Mouse (Mus musculus) kidney, embryonic 16.5 days (tissue): ENCODE measurements at regions not wholly inside any gene's neighbourhood (a gene's known extent, or its start where the extent isn't known, plus 50 kb on each side); places are given as distances from the start of the nearest gene placed in this dataset.
A peak's percentile ranks its signal among the peaks of the same experiment; 100 is the strongest.

Experiments used
- ATAC-seq: fragments of 200-750 bp; cut with Nextera tagmentation; 2 replicates; pipeline ENCODE4 v1.8.0; 2017; ENCODE audit warnings: moderate TSS enrichment; ENCODE audit not compliant: low FRiP score, low TSS enrichment
- H3K27ac ChIP-seq: fragments of 300-500 bp; sonication (generic); 2 replicates; pipeline ENCODE4 v1.5.1; 2014; ENCODE audit warnings: low read length
- H3K27me3 ChIP-seq: fragments of 300-500 bp; sonication (generic); 2 replicates; pipeline ENCODE4 v1.6.1; 2014; ENCODE audit warnings: low read length, control low read depth, mixed read lengths; ENCODE audit not compliant: insufficient read depth
- H3K36me3 ChIP-seq: fragments of 300-500 bp; sonication (generic); 2 replicates; pipeline ENCODE4 v1.6.1; 2014; ENCODE audit warnings: low read length, control low read depth, mixed read lengths; ENCODE audit not compliant: insufficient read depth
- H3K4me1 ChIP-seq: fragments of 300-500 bp; sonication (generic); 2 replicates; pipeline ENCODE4 v1.6.1; 2014; ENCODE audit warnings: low read length, control low read depth, mixed read lengths; ENCODE audit not compliant: insufficient read depth
- H3K4me2 ChIP-seq: fragments of 300-500 bp; sonication (generic); replicated peaks from 2 replicates; pipeline ENCODE4 v1.6.1; 2014; ENCODE audit warnings: low read depth, low read length
- H3K4me3 ChIP-seq: fragments of 300-500 bp; sonication (generic); 2 replicates; pipeline ENCODE4 v1.5.1; 2014; ENCODE audit warnings: mild to moderate bottlenecking, low read length
- H3K9ac ChIP-seq: fragments of 300-500 bp; sonication (generic); replicated peaks from 2 replicates; pipeline ENCODE4 v1.6.1; 2014; ENCODE audit warnings: low read length
- H3K9me3 ChIP-seq: fragments of 300-500 bp; sonication (generic); 2 replicates; pipeline ENCODE4 v1.6.1; 2016; ENCODE audit warnings: low read length, control low read depth
- WGBS: fragments of 180-500 bp; shearing (Covaris S2); extraction: QIAGEN DNeasy Blood & Tissue Kit; methylation state at CpG from one replicate; pipeline ENCODE4 v1.1.7; 2014; 5-methylcytosine and 5-hydroxymethylcytosine counted together

GRCm38 (mm10) chr8:54330106-54330505 is 199.3 kb upstream of the Asb5 start:
- no peak for ATAC-seq
- H3K4me3 ChIP-seq, result no peak overlapping the region
- 82% methylated on average over 1 of the region's 1 CpGs for WGBS
- no peaks in the 10 kb centered on the region for H3K9me3 ChIP-seq
- no peak overlapping the region for H3K27ac ChIP-seq
- no peaks in the 10 kb centered on the region for H3K36me3 ChIP-seq
- no peak overlapping the region for H3K9ac ChIP-seq
- H3K4me1 ChIP-seq, result no peaks in the 10 kb centered on the region
- H3K27me3 ChIP-seq, result no peaks in the 10 kb centered on the region
- no peak overlapping the region for H3K4me2 ChIP-seq

DNA sequence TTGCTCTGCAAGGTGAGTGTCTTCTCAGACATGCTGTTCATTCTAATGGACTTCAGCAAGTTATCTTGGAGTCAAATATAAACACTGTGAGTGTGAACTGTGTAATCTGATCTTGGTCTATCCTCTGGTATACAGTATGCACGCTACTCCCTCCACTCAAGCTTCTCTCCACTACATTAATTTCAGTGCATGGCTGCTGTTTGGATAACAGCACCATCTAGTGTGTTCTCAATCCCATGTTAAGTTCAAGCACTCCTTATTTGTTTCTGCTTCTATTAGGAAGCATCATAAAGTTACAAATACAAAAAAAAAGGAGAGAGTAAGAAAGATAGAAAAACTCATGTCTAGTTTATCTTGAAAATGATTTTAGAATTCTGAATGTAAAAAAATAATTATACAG is 197.5 kb upstream of the Asb5 start:
- no peaks in the 10 kb centered on the region for H3K4me1 ChIP-seq
- H3K27me3 ChIP-seq, result no peaks in the 10 kb centered on the region
- H3K36me3 ChIP-seq, result no peaks in the 10 kb centered on the region
- H3K9ac ChIP-seq, result no peak overlapping the region
- no peak; the same call in 1 of the 2 replicates for ATAC-seq
- H3K9me3 ChIP-seq, result no peaks in the 10 kb centered on the region
- WGBS, result 12% methylated on average over 1 of the region's 1 CpGs
- H3K27ac ChIP-seq, result no peak overlapping the region
- H3K4me2 ChIP-seq, result no peak overlapping the region
- H3K4me3 ChIP-seq, result no peak overlapping the region

- H3K4me3 ChIP-seq, result no peak overlapping the region
- no peak overlapping the region for H3K4me2 ChIP-seq
- H3K9me3 ChIP-seq, result no peaks in the 10 kb centered on the region
- WGBS, result 85% methylated on average over 6 of the region's 6 CpGs
- H3K36me3 ChIP-seq, result no peaks in the 10 kb centered on the region
- H3K4me1 ChIP-seq, result no peaks in the 10 kb centered on the region
- H3K27ac ChIP-seq, result no peak overlapping the region
- no peaks in the 10 kb centered on the region for H3K27me3 ChIP-seq
- no peak overlapping the region for H3K9ac ChIP-seq
- no peak for ATAC-seq
Observed at GRCm38 (mm10) chr8:54351123-54351522, 178.3 kb upstream of the Asb5 start.

DNA sequence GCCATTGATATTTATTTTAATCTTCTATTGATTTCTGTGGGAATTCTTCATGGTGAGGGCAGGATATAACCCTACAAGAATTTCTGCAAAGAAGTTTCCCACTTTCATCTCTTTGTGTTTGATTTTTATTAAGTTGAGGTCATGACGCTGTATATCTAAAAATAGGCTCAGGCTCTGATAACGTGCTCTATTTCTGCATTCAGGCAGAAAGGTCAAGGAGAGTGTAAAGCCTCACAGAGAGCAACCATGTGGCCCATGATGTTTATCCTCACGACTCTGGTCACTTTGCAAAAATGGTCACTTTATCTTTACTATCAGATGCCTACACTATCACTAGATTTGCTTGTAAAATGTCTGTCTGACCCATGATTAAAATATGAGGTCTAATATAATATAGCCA is 167.7 kb upstream of the Asb5 start:
- Histone ChIP-seq H3K4me3 (no peak overlapping the region), H3K9me3 (no peaks in the 10 kb centered on the region), H3K27ac (no peak overlapping the region), H3K4me1 (no peaks in the 10 kb centered on the region), H3K9ac (no peak overlapping the region), H3K27me3 (no peaks in the 10 kb centered on the region), H3K36me3 (no peaks in the 10 kb centered on the region), H3K4me2 (no peak overlapping the region)
- no peak for ATAC-seq
- WGBS, result 36% methylated on average over 3 of the region's 3 CpGs

DNA sequence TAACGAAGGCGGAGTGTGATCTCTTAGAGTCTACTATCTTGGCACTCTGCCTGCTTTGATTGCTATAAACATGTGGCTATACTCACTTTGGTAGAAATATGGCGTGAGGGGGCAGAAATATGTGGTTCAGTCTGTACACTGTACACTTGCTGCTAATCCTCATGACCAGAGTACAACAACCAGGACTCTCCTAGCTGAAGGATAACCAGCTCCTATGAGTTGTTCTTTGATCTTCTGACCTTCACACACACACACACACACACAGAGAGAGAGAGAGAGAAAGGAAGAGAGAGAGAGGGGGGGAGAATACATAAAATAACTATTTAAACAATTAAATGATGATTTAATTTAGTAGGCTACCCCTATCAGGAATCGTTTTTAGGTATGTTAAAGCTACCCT is 158.9 kb upstream of the Asb5 start:
- Histone ChIP-seq H3K4me1 (no peaks in the 10 kb centered on the region), H3K36me3 (no peaks in the 10 kb centered on the region), H3K4me3 (no peak overlapping the region), H3K4me2 (no peak overlapping the region), H3K9me3 (no peaks in the 10 kb centered on the region), H3K9ac (no peak overlapping the region), H3K27ac (no peak overlapping the region), H3K27me3 (no peaks in the 10 kb centered on the region)
- ATAC-seq, result no peak
- WGBS, result 89% methylated on average over 4 of the region's 4 CpGs

GRCm38 (mm10) chr8:54371073-54371472 is 158.3 kb upstream of the Asb5 start:
- H3K9me3 ChIP-seq, result no peaks in the 10 kb centered on the region

GRCm38 (mm10) chr8:54372921-54373320 is 156.5 kb upstream of the Asb5 start:
- H3K36me3 ChIP-seq, result no peaks in the 10 kb centered on the region
- no peak overlapping the region for H3K4me2 ChIP-seq
- no peak for ATAC-seq
- H3K9ac ChIP-seq, result no peak overlapping the region
- no peaks in the 10 kb centered on the region for H3K27me3 ChIP-seq
- H3K4me1 ChIP-seq, result no peaks in the 10 kb centered on the region
- H3K27ac ChIP-seq, result no peak overlapping the region
- H3K9me3 ChIP-seq, result no peaks in the 10 kb centered on the region
- H3K4me3 ChIP-seq, result no peak overlapping the region
- WGBS, result 88% methylated on average over 1 of the region's 1 CpGs

More at GRCm38 (mm10) chr8:54371073-54371472, 158.3 kb upstream of the Asb5 start:
- ATAC-seq, result no peak
- WGBS, result 16% methylated on average over 2 of the region's 2 CpGs
- no peak overlapping the region for H3K27ac ChIP-seq
- no peak overlapping the region for H3K4me3 ChIP-seq
- no peaks in the 10 kb centered on the region for H3K27me3 ChIP-seq
- H3K9ac ChIP-seq, result no peak overlapping the region
- no peaks in the 10 kb centered on the region for H3K36me3 ChIP-seq
- no peaks in the 10 kb centered on the region for H3K4me1 ChIP-seq
- no peak overlapping the region for H3K4me2 ChIP-seq

GRCm38 (mm10) chr8:54375373-54376098 is 153.8 kb upstream of the Asb5 start:
- H3K36me3 ChIP-seq, result no peaks in the 10 kb centered on the region
- H3K9ac ChIP-seq, result no peak overlapping the region
- H3K4me2 ChIP-seq, result no peak overlapping the region
- no peak overlapping the region for H3K4me3 ChIP-seq
- H3K27ac ChIP-seq, result no peak overlapping the region
- ATAC-seq, result no peak
- no peaks in the 10 kb centered on the region for H3K9me3 ChIP-seq
- H3K4me1 ChIP-seq, result no peaks in the 10 kb centered on the region
- H3K27me3 ChIP-seq, result no peaks in the 10 kb centered on the region
- WGBS, result 60% methylated on average over 3 of the region's 3 CpGs

DNA sequence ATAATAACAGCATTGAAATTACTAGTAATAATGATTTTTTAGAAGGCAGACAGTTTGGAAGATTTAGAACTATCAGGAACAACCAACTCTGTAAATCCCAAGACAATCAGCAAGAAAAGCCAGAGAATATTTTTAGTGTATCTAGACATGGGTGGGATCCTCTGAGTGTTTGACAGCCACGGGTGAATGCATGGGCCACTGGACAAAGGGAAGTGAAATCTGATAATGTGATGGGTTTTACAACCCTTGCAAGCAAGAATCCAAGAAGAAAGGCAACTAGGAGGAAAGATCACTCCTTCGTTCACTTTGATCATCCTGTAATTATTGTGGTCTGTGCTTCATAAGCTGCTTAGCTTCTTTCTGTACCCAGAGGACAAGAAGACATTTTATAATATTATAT is 149.2 kb upstream of the Asb5 start:
- H3K4me2 ChIP-seq, result no peak overlapping the region
- H3K4me3 ChIP-seq, result no peak overlapping the region
- H3K9me3 ChIP-seq, result no peaks in the 10 kb centered on the region
- peak; percentile 73; the same call in 1 of the 2 replicates for ATAC-seq
- H3K27ac ChIP-seq, result no peak overlapping the region
- H3K9ac ChIP-seq, result no peak overlapping the region
- no peaks in the 10 kb centered on the region for H3K4me1 ChIP-seq
- no peaks in the 10 kb centered on the region for H3K36me3 ChIP-seq
- 15% methylated on average over 2 of the region's 2 CpGs for whole genome bisulfite sequencing
- H3K27me3 ChIP-seq, result no peaks in the 10 kb centered on the region

- H3K27ac ChIP-seq, result no peak overlapping the region
- H3K27me3 ChIP-seq, result no peaks in the 10 kb centered on the region
- no peaks in the 10 kb centered on the region for H3K4me1 ChIP-seq
- no peaks in the 10 kb centered on the region for H3K36me3 ChIP-seq
- no peak overlapping the region for H3K4me2 ChIP-seq
- no peak for ATAC-seq
- no peaks in the 10 kb centered on the region for H3K9me3 ChIP-seq
- no peak overlapping the region for H3K9ac ChIP-seq
- H3K4me3 ChIP-seq, result no peak overlapping the region
Observed at GRCm38 (mm10) chr8:54392866-54393265, 136.5 kb upstream of the Asb5 start.
